Mouse (Mus musculus): Measurements from ENCODE around the gene Asap3. TPM values are rescaled to one million over a fixed set of nuclear protein-coding genes. Genes with fewer than 3 reads are reported as not detected.

The Asap3 gene
- polyA plus RNA-seq, 1 experiment from 2014 or later, result 11.8 TPM

DNA sequence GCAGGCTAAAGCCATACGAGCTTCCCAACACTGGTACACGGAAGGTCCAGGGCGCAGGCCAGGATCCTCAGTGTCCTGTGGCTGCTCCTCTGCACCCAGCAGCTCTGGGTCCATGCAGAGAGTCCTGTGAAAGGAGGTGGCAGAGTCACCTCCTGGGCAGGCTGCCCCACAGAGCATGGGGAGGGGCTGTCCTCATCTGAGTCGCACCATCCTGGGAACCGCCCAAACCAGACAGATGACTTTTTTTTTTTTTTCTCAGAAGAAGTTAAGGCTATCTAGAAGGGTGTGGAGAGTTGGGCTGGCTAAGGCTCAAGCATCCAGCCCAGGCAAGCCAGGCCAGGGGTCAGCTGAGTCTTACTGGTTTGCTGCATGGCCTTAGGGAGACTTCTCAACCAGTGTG is 22.5 kb downstream of the Asap3 start:
- Histone ChIP-seq H3K27me3 (no peaks in the 10 kb centered on the region), H3K36me3 (no peaks in the 10 kb centered on the region), H3K27ac (no peak overlapping the region), H3K4me1 (peaks cover 11% of the 10 kb centered on the region), H3K4me3 (no peak overlapping the region), H3K9me3 (replicated peaks) (no peaks in the 10 kb centered on the region), H3K4me2 (replicated peaks) (no peak overlapping the region), H3K9ac (no peak overlapping the region)
- no peak for ATAC-seq (ENCODE audit: low FRiP score)
- WGBS, result 69% methylated on average over 5 of the region's 5 CpGs

DNA sequence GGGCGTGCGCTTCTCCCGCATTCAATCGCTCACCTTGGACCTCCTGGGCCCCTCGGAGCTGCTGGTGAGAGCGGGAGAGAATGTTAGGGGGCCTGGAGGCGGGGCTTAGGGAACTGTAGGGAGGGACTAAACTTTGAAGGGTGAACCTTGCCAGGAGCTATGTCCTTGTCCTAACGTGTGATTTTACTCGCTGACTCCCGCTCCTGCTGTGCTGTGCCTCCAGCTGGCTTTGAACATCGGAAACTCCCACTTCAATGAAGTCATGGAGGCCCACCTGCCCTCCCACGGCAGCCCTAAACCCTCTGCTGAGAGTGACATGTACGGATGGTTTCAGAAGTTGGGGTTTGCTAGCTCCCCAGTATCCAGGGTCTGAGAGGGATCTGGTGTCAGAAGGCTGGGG is 32.5 kb downstream of the Asap3 start:
- peak overlapping the region; percentile 19; the same call in 1 of the 2 replicates for H3K4me2 ChIP-seq (replicated peaks)
- H3K4me1 ChIP-seq, result peaks cover 11% of the 10 kb centered on the region
- H3K4me3 ChIP-seq, result no peak overlapping the region
- ATAC-seq (ENCODE audit: low FRiP score), result no peak
- H3K27me3 ChIP-seq, result peaks cover 37% of the 10 kb centered on the region
- no peaks in the 10 kb centered on the region for H3K9me3 ChIP-seq (replicated peaks)
- H3K36me3 ChIP-seq, result peaks cover 11% of the 10 kb centered on the region; the same call in 1 of the 2 replicates
- H3K9ac ChIP-seq, result no peak overlapping the region
- H3K27ac ChIP-seq, result no peak overlapping the region
- 20% methylated on average over 13 of the region's 13 CpGs for WGBS

DNA sequence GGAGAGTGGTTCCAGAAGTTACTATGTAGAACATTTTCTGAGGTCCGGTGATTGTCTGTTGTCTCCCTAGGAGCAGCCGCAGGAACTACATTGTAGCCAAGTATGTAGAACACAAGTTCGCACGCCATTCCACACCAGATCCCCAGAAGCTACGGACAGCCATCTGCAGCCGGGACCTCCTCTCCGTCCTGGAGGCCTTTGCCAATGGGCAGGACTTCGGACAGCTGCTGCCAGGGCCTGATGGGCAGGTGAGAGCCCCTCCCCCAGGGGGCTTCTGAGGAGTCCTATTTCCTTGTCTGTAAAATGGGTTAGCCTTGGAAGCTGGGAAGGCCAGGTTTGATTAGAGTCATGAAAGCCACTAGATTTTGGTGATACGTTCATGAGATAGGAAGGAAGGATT is 32.9 kb downstream of the Asap3 start:
- WGBS, result 75% methylated on average over 9 of the region's 9 CpGs

DNA sequence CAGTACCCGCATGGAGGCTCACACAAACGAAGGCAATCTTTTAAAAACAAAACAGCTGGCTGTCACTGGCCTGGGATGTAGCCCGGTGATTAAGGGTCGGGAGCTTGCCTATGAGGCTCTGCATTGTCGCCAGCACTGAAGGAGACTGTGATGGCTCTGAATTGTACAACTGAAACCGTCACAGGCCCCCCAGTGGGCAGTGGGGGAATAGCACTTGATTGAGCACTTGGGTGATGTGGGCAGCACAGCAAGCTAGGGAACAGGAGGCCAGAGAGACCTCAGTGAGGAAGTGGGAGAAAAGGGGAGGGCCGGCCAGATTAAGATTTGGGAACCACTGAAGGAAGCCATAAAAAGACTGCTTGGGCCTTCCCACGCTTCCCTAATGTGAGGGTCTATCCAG is 33.5 kb downstream of the Asap3 start:
- Histone ChIP-seq H3K9me3 (replicated peaks) (no peaks in the 10 kb centered on the region), H3K9ac (no peak overlapping the region), H3K27me3 (peaks cover 44% of the 10 kb centered on the region), H3K4me3 (no peak overlapping the region), H3K36me3 (peaks cover 10% of the 10 kb centered on the region; the same call in 1 of the 2 replicates), H3K4me1 (peaks cover 11% of the 10 kb centered on the region), H3K4me2 (replicated peaks) (no peak overlapping the region), H3K27ac (no peak overlapping the region)
- 22% methylated on average over 8 of the region's 8 CpGs for WGBS
- ATAC-seq (ENCODE audit: low FRiP score), result no peak

More for the DNA sequence above, 32.9 kb downstream of the Asap3 start:
- no peak for ATAC-seq (ENCODE audit: low FRiP score)
- Histone ChIP-seq H3K27ac (no peak overlapping the region), H3K9me3 (replicated peaks) (no peaks in the 10 kb centered on the region), H3K4me3 (no peak overlapping the region), H3K4me1 (peaks cover 11% of the 10 kb centered on the region), H3K9ac (no peak overlapping the region), H3K36me3 (peaks cover 13% of the 10 kb centered on the region; the same call in 1 of the 2 replicates), H3K4me2 (replicated peaks) (no peak overlapping the region), H3K27me3 (peaks cover 39% of the 10 kb centered on the region)

DNA sequence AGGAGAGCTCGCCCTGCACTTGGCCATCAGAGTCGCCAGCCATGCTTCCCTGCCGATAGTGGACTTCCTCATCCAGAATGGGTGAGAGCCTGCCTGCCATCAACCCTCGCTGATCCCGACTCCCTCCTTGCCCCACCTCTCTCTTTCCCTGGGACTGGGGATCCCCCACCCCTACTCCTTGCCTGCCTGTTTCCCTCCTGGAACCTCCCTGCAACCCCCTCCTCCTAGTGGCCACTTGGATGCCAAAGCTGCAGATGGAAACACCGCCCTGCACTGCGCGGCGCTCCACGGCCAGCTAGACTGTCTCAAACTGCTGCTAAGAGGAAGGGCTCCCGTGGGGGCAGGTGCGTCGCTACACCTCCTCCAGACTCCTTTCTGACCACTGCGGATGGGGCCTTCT is 34.0 kb downstream of the Asap3 start:
- Histone ChIP-seq H3K27ac (no peak overlapping the region), H3K27me3 (peaks cover 49% of the 10 kb centered on the region)

DNA sequence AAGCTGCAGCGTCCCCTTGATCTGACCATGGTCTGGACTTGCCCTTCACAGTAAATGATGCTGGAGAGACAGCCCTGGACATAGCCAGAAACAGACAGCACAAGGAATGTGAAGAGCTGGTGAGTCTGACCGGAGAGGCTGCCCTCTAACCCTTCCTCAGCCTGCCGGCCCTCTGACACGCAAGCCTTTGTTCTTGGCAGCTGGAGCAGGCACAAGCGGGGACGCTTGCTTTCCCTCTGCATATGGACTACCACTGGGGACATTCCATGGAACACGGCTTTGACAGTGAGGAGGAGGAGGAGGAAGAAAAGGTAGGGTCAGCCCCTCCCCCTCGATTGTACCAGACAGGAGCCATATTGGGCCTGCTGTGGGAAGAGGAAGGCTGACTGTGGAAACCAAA is 34.8 kb downstream of the Asap3 start:
- 20% methylated on average over 8 of the region's 8 CpGs for WGBS
- peaks cover 57% of the 10 kb centered on the region for H3K27me3 ChIP-seq
- H3K27ac ChIP-seq, result no peak overlapping the region

More for the DNA sequence above, 34.0 kb downstream of the Asap3 start:
- peaks cover 11% of the 10 kb centered on the region for H3K4me1 ChIP-seq
- H3K4me2 ChIP-seq (replicated peaks), result no peak overlapping the region
- no peaks in the 10 kb centered on the region for H3K9me3 ChIP-seq (replicated peaks)
- WGBS, result 70% methylated on average over 14 of the region's 14 CpGs
- peak; percentile 22; the same call in 1 of the 2 replicates for ATAC-seq (ENCODE audit: low FRiP score)
- no peak overlapping the region for H3K9ac ChIP-seq
- 0 out of 2 replicates have a peak, but pooled peaks cover 9% of the 10 kb centered on the region for H3K36me3 ChIP-seq
- H3K4me3 ChIP-seq, result no peak overlapping the region

DNA sequence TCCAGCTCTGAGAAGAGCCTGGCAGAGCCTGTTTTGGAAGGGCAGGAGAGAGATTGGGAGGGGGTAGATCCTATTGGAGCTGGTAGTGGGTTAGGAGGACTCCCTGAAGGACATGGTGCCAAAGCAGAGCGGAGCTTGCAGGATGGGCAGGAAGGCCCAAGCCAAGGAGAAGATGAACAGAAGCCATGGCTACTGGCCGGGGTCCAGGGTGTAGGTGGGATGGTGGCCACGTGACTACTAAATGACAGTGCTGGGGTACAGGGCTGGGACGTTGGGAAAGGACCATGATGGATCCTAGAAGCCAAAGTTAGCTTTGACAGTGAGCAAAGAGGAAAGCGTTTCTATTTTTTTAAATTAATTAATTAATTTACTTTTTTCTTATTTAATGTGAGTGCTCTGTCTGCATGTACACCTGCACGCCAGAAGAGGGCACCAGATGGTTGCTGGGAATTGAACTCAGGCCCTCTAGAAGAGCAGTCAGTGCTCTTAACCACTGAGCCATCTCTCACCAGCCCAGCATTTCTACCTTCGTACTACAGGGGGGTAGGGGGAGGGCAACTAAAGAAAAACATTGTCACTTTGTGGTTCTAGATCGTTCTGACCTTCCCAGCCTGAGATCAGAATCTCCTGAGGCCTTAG is 36.0 kb downstream of the Asap3 start:
- WGBS, result 47% methylated on average over 8 of the region's 8 CpGs
- H3K36me3 ChIP-seq, result 0 out of 2 replicates have a peak, but pooled peaks cover 6% of the 10 kb centered on the region
- peaks cover 24% of the 10 kb centered on the region for H3K4me1 ChIP-seq
- H3K9me3 ChIP-seq (replicated peaks), result no peaks in the 10 kb centered on the region
- H3K27me3 ChIP-seq, result peaks cover 63% of the 10 kb centered on the region
- ATAC-seq (ENCODE audit: low FRiP score), result no peak
- no peak overlapping the region for H3K27ac ChIP-seq
- H3K4me2 ChIP-seq (replicated peaks), result no peak overlapping the region
- no peak overlapping the region for H3K9ac ChIP-seq
- no peak overlapping the region for H3K4me3 ChIP-seq

More for the DNA sequence above, 34.8 kb downstream of the Asap3 start:
- Histone ChIP-seq H3K4me1 (peaks cover 13% of the 10 kb centered on the region), H3K9ac (no peak overlapping the region), H3K4me2 (replicated peaks) (no peak overlapping the region), H3K36me3 (0 out of 2 replicates have a peak, but pooled peaks cover 7% of the 10 kb centered on the region), H3K4me3 (no peak overlapping the region), H3K9me3 (replicated peaks) (no peaks in the 10 kb centered on the region)
- ATAC-seq (ENCODE audit: low FRiP score), result no peak

DNA sequence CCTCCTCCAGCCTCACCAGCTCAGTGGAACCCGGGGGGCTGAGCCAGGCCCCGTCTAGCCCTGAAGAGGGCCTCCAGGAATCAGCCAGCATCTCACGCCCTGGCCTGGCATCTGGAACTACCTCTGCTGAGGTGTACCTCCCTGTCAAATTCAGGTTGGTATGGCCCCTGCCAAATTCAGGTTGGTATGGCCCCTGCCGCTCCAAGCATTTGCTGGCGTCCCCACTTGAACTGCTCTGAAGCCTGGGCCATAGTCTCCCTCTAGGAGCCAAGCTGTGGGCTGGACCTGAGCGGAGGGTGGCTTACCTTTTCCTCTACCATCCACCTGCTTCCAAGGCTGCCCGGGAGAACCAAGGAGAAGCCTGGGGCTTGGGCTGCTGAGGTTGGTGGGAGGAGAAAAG is 36.6 kb downstream of the Asap3 start:
- 80% methylated on average over 7 of the region's 7 CpGs for WGBS
- Histone ChIP-seq H3K9ac (no peak overlapping the region), H3K27ac (no peak overlapping the region; the same call in 1 of the 2 replicates), H3K4me2 (replicated peaks) (no peak overlapping the region), H3K9me3 (replicated peaks) (no peaks in the 10 kb centered on the region), H3K4me1 (peaks cover 29% of the 10 kb centered on the region), H3K27me3 (peaks cover 63% of the 10 kb centered on the region), H3K36me3 (0 out of 2 replicates have a peak, but pooled peaks cover 6% of the 10 kb centered on the region), H3K4me3 (no peak overlapping the region)
- no peak for ATAC-seq (ENCODE audit: low FRiP score)

DNA sequence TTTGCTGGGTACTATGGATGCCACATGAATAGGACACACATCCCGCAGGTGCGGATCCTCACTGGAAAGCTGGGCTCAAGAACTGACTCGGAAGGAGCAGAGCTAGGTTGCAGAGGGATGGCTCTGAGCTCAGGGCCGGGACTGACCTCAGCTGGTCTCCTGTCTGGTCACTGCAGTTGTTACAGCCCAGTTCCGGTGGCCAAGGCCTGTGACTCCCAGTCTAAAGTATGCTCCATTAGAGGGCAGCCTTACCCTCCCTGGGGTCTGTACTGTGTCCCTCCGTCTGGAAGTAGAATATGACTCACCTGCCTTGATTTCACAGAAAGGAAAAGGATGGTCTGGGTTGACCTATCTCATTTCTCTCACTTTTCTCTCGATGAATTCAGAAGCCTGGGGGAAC is 38.0 kb downstream of the Asap3 start:
- Histone ChIP-seq H3K4me3 (no peak overlapping the region), H3K27me3 (peaks cover 63% of the 10 kb centered on the region), H3K4me1 (peaks cover 36% of the 10 kb centered on the region), H3K36me3 (0 out of 2 replicates have a peak, but pooled peaks cover 6% of the 10 kb centered on the region), H3K9ac (no peak overlapping the region), H3K27ac (no peak overlapping the region), H3K4me2 (replicated peaks) (no peak overlapping the region), H3K9me3 (replicated peaks) (no peaks in the 10 kb centered on the region)
- ATAC-seq (ENCODE audit: low FRiP score), result no peak
- 76% methylated on average over 7 of the region's 7 CpGs for WGBS

DNA sequence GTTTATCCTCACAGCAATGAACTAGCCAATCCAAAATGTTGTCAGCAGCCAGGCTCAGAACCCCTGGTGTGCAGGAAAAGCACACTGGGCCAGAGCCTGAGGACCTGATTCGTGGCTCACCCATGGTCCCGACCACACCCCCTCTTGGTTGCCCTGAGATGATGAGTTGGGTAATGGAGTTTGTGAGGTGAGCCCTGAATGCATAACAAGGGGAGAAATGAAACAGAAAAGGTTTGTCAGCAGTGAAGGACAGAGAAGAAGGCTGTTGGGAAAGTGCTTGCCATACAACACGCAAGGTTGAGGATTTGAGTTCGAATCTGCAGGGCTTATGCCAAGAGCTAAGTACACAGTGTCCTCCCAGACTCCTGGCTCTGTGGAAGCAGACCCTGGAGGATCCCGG is 39.5 kb downstream of the Asap3 start:
- Histone ChIP-seq H3K4me1 (peaks cover 42% of the 10 kb centered on the region), H3K27me3 (peaks cover 67% of the 10 kb centered on the region), H3K4me3 (no peak overlapping the region), H3K9me3 (replicated peaks) (no peaks in the 10 kb centered on the region), H3K4me2 (replicated peaks) (no peak overlapping the region), H3K27ac (no peak overlapping the region), H3K36me3 (0 out of 2 replicates have a peak, but pooled peaks cover 6% of the 10 kb centered on the region), H3K9ac (no peak overlapping the region)
- no peak for ATAC-seq (ENCODE audit: low FRiP score)
- 30% methylated on average over 5 of the region's 5 CpGs for WGBS

DNA sequence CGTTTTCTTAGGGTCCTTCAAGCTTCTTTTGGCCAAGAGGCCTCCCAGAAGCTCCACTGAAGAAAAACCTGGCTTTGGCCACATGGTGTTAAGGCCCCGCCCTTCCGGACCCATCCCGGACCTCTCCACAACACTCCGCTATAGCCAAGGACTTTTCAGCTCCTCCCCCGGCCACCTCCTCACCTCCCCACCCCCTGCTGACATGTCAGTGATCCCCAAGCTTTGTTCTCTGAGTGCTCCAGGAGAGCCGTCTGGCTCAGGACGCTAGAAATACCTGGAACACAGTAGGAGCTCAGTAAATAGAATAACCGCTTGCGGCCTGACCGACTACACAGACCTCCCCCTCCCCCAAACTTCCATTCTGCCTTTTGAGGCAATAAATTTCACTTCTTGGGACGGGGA is 40.4 kb downstream of the Asap3 start:
- peaks cover 39% of the 10 kb centered on the region for H3K4me1 ChIP-seq
- H3K27ac ChIP-seq, result no peak overlapping the region
- H3K9ac ChIP-seq, result no peak overlapping the region
- no peaks in the 10 kb centered on the region for H3K9me3 ChIP-seq (replicated peaks)
- H3K4me2 ChIP-seq (replicated peaks), result 0 out of 2 replicates have a peak overlapping the region, but pooled peaks have one; percentile 12
- no peak overlapping the region for H3K4me3 ChIP-seq
- H3K36me3 ChIP-seq, result 0 out of 2 replicates have a peak, but pooled peaks cover 6% of the 10 kb centered on the region
- peaks cover 72% of the 10 kb centered on the region for H3K27me3 ChIP-seq
- WGBS, result 2% methylated on average over 12 of the region's 12 CpGs
- ATAC-seq (ENCODE audit: low FRiP score), result no peak

DNA sequence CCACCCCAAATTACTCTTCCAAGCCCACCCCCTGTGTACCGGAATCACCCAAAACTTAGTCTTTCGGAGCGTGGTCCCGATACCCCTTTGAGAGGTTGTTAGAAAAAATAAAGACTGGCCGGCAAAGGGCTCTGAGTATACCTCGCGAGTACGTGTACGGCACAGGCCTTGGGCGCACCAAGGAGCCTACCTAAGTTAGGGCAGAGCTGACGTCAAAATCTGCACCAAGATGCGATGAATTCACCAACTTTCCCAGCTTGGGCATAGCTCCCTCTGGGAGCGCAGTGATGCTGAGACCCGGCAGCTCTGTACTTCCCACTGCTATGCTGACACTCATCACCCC is 41.2 kb downstream of the Asap3 start:
- Histone ChIP-seq H3K27ac (no peak overlapping the region), H3K4me1 (peaks cover 39% of the 10 kb centered on the region), H3K9ac (peak overlapping the region; percentile 49; the same call in 1 of the 2 replicates), H3K36me3 (0 out of 2 replicates have a peak, but pooled peaks cover 6% of the 10 kb centered on the region), H3K4me3 (peak overlapping the region; percentile 39), H3K27me3 (peaks cover 76% of the 10 kb centered on the region), H3K9me3 (replicated peaks) (no peaks in the 10 kb centered on the region), H3K4me2 (replicated peaks) (peak overlapping the region; percentile 72)
- WGBS, result 1% methylated on average over 14 of the region's 14 CpGs
- no peak for ATAC-seq (ENCODE audit: low FRiP score)

Measured in hindbrain, embryonic 12.5 days (tissue).